Mouse (Mus musculus): ENCODE measurements around the gene Lemd2.

Gene Lemd2

DNA sequence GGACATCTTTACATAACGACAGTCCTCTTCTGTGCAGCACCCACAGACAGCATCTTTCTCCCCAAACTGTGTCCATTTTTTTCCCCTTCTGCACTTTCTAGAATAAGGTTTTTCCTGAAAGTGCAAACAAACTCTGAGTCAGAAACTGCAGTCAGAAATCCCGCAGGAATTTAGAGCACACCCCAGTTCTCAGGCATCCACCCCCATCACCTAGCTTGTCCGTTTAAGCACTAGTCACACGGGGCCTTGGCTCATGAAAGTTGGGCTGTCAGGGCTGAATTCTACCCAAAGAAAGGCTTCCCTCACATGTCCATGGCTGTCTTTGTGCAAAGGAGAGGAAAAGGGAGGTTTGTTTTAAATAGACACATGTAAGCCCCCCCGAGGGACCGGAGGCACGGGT, 23.0 kb upstream of the Lemd2 start:
- DNase-seq (ENCODE audit: low read depth, low spot score), result no peak

DNA sequence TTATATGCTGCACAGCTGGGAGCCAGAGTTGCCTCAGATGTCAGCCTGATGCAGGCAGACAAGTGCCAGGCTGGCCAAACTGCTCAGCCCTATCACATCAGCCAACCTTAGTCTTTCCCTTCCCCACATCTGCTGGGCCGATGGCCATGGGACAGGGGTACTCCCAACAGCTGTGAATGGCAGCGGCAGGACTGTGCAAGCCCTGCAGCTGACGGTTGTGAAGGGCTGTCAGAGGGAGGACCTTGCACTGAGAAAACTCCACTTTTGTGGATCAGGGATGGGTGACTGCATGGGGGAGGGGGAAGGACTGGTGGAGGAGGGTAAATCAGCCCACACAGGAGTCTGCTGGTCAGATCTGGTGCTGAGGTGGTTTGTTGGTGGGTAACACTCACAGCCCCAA, 22.4 kb upstream of the Lemd2 start:
- DNase-seq (ENCODE audit: low read depth, low spot score), result no peak

DNA sequence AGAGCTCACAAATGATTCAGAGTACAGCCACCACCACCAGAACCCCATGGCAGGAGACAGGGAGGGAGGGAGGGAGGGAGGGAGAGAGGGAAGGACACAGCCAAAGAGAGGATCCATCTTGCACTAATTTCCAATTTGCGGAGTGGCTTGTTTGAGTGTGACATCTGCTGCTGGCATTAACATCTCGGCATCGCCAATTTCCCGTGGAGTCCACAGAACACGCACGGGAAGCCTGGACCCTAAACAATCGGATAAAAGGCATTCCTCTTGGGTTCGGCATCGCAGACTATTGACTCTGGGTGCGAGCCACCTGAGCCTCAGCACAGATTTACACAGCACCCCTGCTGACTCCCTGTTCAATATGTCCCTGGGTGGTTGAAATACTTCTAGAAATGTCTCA, 21.5 kb upstream of the Lemd2 start:
- DNase-seq (ENCODE audit: low read depth, low spot score), result no peak

- DNase-seq (ENCODE audit: low read depth, low spot score), result no peak
Observed at GRCm38 (mm10) chr17:27223821-27224220, 19.6 kb upstream of the Lemd2 start.

DNA sequence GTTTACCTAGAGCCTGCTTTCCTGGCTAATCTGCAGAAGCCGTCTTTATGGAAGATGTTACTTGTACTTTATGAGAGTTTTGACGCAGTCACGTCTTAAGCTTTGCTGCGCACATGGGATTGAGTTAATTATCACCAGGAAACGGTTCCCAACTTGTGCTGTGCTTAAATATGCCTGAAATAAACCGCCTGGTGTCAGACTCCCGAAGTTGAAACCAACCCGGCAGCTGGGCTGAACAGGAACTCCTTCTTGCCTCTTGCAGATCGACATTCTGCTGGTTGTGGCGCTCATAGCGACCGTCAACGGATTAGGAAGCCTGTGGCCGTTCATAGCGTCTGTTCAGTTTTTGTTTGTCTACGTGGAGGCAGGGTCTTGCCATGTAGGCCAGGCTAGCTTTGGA, 17.3 kb upstream of the Lemd2 start:
- no peak for DNase-seq (ENCODE audit: low read depth, low spot score)

GRCm38 (mm10) chr17:27218916-27219315, 14.6 kb upstream of the Lemd2 start:
- no peak for DNase-seq (ENCODE audit: low read depth, low spot score)

DNA sequence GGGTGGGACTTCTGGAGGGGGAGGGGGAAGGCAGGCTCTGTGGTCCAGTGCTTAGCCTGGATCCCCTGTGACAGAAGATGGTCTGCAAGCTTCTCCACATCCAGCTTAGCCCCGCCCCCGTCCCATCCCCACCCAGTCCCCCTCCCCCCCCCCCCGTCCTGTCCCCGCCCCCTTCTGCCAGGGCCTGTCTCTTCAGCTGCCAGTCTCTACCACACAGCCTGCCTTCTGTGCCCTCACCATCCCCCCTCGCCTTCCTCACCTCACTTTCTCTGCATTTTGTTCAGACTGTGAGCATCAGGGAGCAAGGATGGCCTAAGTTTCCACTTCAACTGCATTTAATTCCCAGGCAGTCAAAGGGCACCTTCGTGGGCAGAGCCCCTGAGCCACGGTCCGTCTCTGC, 14.1 kb upstream of the Lemd2 start:
- DNase-seq (ENCODE audit: low read depth, low spot score), result no peak

GRCm38 (mm10) chr17:27212768-27213525, 8.7 kb upstream of the Lemd2 start:
- DNase-seq (ENCODE audit: low read depth, low spot score), result no peak

DNA sequence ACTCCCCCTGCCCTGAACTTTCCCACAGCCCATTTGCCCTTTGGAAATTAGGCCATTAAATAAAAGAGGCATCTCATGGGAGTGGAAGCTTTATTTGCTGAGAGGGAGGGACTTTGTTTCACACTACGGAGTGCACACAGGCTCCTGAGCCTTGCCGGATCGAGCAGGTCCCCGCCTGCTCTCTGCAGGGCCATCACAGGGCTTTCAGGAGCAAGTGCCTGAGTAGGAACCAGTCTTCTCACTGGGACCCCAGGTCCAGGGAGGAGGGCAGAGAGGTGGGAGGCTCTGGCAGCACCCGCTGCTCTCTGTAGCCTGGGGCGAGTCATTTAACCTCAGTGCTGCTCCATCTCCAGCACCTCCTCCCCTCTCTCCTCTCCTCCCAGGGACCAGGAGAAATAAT, 7.7 kb upstream of the Lemd2 start:
- DNase-seq (ENCODE audit: low read depth, low spot score), result no peak

DNA sequence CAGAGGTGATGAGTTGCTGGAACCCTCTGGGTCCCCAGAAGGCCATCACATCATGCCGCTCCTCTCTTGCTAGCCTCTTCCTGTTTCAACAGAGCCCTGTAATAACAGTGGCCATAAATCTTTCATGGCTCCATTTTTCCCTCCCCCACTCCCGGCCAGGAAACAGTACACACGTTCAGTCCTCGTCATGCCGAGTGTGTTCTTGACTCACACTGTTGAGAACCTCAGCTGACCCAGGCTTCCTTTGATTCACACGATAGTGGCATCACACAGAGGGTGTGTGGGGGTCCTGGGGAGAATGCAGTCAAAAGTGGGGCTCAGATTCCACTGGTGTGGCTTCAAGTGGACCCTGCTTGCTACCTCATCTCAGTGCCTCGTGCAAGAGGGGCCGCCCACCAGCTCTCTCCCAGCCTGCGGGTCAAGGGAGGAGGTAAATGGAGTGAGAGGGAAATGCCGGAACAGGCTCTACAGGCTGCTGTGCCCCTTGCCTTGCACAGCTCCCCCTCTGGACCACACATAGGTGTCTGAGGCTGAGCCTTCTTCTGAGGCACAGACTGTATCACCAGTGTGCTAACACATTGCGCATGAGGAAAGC, 2.9 kb upstream of the Lemd2 start:
- no peak for DNase-seq (ENCODE audit: low read depth, low spot score)

DNA sequence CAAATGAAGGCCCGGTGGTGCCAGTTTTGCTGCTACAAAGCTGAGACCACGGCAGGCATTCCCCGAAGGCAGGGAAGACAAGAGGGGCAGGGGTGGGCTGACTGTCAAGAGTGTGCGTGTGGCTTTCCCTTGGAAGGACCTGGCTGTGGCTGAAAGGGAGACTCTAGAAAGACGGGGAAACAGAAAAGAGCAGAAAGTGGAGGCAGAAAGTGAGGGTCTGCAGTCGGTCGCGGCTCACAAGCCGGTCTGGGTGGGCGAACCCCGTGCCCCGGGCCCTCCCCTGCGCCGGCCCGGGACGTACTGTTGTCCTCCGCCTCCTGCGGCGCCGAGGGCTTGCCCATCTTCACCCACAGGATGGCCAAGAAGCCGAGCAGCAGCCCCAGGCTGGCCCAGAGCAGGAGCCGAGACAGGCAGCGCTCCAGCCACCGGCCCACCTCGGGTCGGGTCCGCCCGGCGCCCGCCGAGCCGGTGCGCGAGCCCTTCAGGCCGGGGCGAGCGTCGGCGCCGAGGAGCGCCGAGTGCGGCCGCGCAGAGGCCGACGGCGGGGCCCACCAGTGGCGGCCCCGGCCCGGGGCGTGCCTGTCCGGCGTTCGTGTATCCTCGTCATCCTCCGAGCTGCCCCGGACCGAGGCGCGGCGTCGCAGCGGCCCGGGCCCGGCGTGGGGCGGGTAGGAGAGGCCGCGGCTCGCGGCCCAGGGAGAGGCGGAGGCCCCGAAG, 753 bp downstream of the Lemd2 start:
- no peak for DNase-seq (ENCODE audit: low read depth, low spot score)

DNA sequence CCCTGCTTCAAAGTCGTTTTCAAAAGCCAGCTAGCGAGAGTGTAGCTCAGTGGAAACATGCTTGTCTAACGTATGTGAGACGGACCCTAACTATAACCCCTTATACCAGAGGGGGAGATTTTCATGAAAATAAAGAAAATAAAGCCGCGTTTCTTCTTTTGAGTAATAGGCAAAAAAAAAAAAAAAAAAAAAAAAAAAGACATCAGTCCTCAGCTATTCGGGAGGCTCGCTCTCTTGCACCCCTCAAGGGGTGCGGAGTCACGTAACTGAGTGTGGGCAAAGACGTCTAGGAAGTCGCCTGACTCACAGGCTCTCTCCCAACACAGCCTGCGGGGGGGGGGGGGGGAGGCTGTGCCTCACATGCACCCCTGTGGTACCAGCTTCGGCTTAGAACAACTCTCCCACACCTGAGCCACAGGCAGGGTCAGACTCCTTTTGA, 1.3 kb downstream of the Lemd2 start:
- peak; percentile 57 for DNase-seq (ENCODE audit: low read depth, low spot score)

- peak; percentile 61 for DNase-seq (ENCODE audit: low read depth, low spot score)
Observed at GRCm38 (mm10) chr17:27201981-27202380, 2.3 kb downstream of the Lemd2 start.

GRCm38 (mm10) chr17:27200801-27201200, 3.5 kb downstream of the Lemd2 start:
- DNase-seq (ENCODE audit: low read depth, low spot score), result no peak

- DNase-seq (ENCODE audit: low read depth, low spot score), result no peak
Observed at GRCm38 (mm10) chr17:27199864-27200263, 4.4 kb downstream of the Lemd2 start.

- no peak for DNase-seq (ENCODE audit: low read depth, low spot score)
Observed at GRCm38 (mm10) chr17:27199205-27199604, 5.1 kb downstream of the Lemd2 start.

GRCm38 (mm10) chr17:27196206-27196605, 8.1 kb downstream of the Lemd2 start:
- DNase-seq (ENCODE audit: low read depth, low spot score), result no peak

DNA sequence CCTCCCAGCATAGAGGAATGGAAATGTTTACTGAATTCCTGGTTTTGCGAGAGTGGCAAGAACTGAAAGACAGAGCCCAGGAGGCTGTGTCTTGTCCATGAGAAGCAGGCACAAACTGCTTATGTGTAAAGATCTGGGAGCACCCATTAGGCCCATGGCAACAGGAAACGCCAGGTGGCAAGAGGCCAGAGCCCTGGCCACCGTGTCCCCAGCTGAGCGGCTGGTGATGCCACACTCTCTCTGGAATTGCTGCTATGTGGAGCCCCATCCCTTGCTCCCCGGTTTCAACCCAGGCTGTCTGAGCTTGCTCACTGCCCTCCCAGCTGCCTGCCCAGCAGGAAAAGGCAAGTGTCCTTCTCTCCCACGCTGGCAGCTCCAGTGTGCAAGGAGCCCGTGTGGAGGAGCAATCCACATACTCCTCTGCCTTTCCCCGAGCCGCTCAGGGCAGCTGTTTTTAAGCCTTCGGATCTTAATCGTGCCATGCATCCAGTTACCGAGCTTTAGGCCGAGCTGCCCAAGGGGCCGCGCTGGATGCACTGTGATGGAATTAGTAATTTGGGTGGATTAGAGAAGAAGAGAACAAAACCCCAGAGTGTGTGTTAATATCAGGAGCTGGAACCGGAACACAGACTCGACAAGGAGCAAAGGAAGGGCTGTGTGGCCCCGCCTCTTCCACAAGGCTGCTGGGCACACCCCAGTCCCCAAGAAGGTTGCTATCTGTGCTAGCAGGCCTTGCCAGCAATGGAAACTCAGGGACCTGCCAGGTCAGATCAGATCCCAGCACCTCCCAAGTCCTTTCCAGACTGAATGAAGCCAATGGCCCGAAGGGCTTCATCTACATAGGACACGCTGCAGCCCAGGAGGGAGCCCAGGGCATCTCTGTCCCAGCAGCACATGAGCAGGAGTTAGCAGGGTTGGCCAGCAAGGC, 9.7 kb downstream of the Lemd2 start:
- DNase-seq (ENCODE audit: low read depth, low spot score), result no peak

DNA sequence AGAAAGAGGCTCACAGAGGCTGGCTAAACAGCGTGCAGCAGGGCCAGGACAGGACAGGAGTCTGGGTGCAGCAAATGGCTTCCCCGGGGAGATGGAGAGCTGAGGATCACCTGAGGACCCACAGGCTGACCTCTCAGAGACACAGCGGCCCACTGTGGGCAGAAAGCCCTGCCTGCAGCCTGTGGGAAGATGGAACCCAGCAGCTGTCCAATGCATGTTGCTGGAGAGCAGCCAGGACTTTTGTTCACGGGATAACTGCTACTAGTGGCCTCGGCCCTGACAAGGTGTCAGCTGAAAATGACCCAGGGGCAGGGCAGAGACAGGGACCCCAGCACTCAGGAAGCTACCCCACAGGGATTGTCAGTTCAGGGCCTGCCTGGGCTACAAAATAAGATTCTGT, 12.5 kb downstream of the Lemd2 start:
- no peak for DNase-seq (ENCODE audit: low read depth, low spot score)

DNA sequence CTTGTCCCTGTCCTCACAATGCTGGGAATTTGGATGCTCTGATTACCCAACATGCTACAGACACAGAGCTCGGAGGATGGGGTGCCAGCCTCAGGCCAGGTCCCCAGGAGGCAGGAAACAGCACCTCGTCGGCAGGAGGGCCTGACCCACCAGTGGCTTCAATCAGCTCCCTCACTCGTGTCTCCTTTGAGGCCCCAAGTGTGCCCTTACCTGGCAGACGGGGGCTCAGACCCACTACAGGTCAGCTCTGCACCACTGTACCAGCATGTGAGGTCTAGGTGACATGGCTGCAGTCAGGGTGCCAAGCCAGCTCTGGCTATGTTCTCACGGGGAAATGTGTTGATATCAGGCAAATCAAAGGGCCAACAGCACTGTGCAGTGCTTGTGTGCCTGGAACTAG, 13.1 kb downstream of the Lemd2 start:
- DNase-seq (ENCODE audit: low read depth, low spot score), result no peak

DNA sequence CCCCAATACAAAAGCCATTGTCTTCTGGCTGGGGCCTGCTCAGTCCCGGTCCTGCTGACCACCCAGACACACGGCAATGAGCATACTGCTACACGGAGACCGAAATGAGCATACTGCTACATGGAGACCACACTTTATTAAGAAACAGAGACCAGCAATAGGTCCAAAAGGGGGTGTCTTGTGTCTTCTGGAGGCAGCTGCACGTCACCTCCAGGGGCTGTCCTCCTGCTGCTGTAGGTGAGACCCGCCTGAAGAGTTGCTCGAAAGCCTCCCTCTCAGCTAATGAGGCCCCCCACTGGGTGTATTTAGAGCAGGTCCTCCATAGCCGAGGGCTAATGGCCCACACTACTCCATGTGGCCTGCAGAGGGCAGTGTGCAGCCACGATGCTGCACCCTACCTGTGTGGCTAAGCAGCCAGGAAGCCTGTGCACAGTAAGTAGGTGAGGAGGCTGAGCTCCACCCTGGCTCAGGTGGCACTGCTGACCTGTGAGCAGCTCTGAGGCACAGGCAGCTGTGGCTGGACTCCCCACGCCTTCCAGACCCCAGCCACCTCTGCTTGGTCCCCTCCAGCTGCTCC, 14.5 kb downstream of the Lemd2 start:
- peak; percentile 85 for DNase-seq (ENCODE audit: low read depth, low spot score)
